Mouse (Mus musculus): ENCODE data around the gene Psd.

Psd gene

DNA sequence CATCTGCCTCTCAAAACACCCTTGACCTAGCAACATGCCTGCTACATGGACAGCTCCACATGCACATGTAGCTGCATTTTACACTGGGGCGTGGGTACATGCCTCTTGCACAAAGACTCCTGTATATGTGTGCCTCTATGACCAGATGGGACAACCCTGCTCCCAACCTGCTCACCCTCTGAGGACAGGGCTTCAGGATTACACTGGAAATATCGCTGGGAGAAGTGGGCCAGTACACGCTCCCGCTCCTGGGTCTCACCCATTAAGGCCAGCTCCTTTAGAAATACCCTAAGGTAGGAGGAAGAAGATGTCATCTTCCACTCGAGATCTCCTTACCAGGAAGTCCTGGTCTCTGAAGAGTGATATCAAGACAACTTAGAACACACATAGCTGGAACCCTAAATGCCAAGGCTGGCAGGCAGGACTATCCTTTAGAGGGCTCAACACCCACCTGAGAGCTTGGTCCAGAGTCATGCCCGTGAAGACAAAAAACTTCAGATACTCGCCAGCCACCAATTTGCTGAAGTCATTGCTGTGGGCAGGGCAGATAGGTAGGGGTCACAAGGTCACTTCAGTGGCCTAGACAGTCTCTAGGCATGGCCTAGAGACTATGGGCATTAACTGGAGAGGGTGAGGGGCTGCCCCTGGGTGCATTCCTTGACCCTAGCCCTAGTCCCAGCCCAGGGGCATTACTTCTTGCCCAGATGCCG is 6.7 kb downstream of the Psd start:
- no peak for DNase-seq (ENCODE audit: low spot score)

DNA sequence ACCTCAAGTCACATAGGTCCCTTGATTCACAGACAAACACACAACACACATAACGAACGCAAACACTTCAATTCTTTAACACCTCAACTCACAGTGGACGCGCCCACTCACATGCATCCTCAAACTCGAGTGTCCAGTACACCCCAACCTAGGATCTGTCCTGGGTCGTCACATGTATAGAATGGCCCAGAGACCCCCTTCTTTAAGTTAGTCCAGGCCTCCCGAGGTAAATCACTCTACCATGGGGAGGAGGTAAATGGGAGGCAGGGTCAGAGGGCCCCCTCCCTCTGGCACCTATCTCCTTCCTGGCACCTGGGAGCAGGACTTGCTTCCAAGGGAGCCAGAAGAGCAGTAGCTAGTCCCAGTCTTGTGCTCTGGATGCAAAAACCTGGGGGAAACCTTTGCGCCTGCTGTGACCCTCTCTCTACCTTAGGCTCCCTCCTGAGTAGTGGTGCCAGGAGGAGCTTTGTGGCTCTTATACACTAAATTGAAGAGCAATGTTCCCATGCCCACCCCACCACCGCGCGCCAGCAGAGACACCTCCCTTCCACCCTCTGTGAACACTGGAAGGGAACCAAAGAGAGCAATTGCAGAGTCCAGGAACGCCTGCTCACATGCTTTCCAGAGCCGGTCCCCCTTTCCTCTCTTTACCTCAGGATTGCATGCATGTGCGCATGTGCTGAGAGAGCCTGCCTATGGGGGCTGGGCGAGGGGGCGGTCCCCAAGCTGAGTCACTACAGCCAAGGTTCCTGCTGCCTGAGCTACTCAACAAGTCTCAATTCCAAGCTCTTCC is 8.2 kb downstream of the Psd start:
- no peak for DNase-seq (ENCODE audit: low spot score)

DNA sequence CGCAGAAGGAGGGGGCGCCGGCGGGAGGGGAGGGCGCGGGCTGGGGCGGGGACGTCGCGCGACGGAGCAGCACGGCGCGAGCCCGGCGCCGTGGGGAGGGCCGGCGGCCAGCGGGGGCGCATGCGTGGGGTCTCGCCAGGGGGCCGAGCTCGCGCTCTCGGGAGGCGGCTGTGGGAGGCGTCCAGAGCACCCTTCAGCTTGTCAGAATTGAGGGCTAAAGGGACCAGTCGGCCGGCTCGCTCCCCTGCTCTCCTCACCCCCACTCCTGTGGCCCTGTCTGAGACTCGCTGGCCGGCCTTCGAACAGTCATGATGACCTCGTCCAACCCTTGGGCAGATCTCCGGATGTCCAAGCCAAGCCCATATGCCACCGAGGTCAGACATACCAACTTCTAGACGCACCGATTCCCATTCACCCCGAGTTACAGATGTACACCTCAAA is 8.9 kb downstream of the Psd start:
- no peak for DNase-seq (ENCODE audit: low spot score)

DNA sequence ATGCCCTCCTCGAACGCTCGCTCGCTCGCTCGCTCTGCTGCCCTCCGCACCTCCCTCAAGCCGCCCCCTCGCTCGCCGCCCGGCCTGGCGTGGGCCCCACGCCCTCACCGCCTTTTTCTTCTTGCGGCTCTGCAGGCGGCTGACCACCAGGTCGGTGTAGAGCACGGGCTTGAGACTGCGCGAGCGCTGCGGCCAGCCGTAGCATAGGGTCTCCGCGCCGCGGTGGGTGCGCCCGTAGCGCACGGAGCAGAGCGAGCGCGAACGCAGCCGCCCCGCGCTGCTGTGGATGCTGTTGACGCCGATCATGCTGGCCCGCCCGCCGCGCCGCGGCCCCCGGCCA is 9.4 kb downstream of the Psd start:
- no peak for DNase-seq (ENCODE audit: low spot score)

DNA sequence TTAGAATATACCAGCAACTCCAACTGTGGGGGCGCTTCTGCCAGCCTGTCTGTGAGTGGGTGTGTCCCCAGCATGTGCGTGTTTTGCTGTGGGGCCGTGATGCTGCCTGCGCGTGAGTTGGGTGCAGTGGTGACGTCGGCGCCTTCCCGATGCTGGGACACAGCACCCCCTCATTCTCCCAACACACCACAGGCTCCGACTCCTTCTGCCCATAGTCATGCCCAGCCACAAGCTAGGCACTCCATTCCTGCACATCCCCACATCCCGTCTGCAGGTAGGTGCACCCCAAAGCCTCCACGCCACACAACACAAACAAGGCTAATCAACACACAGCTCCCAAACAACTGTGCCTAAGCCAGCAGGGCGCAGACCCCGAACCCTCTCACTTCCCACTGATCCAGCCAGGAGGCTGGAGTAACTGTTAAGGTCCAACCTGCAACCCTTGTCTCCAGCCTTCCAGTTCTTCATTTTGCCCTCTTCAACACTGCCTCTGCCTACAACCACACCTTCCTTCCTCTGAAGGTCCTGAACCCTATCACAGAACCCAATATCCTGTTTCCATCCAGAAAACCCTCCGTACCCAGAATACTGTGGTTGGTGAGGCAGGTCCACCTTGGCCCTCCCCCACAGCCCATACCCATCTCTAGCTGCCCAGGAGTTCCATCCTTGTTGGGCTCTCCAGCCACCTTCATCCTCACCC is 10.0 kb downstream of the Psd start:
- no peak for DNase-seq (ENCODE audit: low spot score)

DNA sequence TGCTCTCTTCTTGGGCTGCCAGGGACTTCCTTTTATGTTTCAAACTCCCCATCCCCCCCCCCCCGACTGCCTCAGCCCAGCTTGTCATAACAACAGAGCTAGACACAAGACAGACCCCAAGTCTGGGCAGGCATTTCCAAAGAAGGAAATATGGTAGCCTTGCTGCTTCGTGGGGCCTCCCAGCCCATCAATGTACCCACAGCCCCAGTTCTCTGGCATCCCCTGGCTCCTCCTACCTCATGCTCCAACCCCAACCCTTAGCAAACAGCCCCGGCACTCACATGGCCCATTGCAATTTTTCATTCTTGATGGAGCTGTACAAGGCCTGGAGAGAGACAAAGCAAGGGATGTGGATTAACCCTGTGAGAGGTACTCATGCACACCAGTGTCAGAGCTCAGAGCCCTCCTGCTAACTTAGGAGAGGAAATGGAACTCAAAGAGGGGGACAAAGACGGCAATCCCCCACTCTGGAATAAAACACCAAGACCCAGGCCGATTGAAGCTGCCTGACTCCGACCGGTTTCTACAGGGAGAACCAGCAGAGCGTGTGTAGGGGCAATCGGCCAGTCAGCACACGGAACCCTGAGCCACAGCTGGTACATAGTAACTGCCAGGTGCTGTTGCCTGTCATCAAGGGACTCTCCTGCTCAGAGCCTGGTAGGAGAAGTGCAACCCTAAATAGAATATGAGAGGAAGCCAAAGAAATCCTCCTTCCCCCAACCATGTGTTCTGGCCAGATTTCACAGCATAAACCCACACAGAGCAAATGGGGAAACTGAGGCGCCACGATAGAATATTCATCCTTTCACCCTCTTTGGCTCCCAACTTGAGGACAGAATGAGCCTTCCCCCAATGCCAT is 11.0 kb downstream of the Psd start:
- no peak for DNase-seq (ENCODE audit: low spot score)

DNA sequence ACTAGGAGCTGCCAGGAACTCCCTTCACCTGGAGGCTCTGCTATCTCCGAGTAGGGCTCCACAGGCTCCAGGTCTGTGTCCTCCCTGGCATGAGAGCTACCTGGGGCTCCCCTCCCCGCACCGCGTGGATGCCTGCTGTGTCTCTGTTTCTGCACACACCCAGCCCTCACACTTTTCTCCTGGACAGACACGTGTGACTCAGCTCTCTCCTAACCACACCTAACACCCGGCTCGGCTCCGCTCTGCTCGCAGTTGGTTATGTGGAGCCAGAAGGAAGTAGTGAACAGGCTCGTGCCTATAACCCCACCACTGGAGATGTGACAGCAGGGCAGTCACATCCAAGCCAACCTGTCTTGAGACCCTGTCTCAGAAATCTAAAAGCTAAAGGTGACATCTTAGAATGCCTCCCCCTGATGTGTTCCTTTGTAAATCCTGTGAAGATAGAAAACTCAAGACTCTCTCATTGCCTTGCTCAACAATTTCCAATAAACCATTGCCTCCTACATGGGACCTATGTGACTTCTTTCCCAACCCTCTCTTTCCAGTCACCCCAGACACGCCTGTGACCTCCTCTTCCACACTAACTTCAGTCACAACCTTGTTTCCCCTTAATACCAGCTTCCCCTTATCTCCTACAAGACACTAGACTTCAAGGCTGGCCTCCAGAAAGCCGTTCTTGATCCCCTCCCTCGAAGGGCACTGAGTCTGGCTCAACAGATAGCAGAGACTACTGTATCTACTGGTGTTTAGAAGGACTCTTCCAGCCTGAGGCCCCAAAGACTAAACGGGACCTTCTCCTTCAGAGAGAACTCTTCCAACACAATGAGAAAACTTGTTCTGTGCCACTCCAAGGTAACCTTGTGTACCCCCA is 11.8 kb downstream of the Psd start:
- DNase-seq (ENCODE audit: low spot score) = no peak

DNA sequence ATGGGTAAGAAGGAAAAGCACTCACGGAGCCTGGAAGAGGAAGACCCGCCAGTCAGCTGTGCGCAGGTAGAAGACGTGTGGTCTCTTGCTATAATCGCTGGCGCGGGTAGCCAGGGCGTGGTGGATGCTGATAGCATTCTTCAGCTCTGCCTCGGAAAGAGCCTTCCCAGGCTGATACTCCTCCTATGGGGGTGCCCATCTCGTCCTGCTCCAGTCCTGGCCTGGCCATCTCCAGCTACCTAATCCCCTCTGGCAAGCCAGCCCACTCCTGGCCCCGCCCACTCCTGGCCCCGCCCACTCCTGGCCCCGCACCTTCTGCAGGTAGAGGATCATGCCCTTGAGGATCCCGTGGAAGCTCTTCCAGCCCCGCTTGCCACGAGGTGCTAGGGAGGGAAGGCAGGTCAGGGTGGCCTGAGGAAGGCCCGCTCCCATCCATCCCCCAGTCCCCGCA is 12.8 kb downstream of the Psd start:
- no peak for DNase-seq (ENCODE audit: low spot score)

DNA sequence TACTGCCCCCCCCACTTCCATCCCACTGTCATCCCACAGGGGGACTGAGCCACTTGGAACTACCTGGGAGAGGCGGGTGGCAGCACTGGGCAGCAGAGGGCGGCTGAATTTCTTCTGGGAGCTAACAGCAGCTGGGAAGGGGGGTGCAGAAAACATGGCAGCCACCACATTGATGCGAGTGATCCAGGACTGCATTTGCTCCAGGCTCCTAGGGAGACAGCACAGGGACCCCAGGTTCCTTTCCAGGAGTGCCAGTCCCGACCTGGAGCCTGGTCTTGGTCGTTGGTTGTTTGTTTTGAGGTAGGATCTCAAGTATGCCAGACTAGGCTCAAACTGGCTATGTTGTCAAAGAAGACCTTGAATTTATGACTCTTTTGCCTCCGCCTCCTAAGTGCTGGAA is 13.4 kb downstream of the Psd start:
- DNase-seq (ENCODE audit: low spot score) = no peak

DNA sequence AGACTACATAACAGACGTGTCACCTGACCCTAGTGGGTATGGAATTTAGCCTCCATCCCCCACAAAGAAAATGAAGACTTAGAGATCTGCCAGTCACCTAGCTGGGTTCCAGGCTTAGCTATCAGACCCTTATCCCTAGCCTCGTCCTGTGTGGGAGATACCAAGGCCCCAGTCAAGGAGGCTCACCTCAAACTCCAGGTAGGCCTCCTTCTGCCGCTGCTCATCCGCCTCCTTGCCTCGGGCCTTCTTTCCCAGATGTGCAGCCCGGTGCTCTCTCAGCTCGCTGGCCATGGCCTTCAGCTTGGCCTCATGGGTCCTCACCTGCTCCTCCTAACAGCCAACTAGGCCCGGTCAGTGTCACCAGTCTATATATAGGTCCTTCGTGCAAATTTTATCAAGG is 13.8 kb downstream of the Psd start:
- DNase-seq (ENCODE audit: low spot score) = no peak

DNA sequence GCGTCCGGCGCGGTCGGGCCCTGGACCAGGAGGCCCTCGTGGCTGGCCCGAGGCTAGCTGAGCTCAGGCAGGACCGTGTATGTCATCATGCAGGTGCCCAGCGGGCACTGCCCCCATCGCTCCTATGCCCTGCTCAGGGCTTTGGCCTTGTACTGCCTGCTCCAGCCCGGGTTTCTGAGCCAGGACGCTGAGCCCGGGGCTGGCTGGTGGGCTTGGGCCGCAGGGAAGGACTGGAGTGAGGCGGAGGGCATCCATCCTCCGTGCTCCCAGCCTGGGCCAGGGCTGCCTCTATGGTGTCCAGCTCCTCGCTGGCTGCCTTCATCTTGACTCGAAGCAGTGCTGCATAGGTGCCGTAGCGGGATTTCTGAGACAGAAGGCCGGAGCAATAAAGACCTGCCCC is 14.4 kb downstream of the Psd start:
- no peak for DNase-seq (ENCODE audit: low spot score)

DNA sequence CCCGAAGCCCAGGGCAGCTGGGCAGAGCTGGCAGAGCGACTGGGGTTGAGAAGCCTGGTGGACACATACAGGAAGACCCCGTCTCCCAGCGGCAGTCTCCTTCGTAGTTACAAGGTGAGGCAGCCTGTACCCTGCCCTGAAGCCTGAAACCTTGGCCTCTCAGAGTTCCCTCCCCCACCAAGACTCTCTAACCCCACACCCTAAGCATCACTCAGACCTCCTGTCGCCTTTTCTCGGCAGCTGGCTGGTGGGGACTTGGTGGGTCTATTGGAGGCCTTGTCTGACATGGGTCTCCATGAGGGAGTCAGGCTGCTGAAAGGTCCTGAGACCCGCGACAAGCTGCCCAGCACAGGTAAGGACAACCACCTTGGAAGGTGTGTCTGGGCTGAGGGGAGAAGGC is 15.6 kb downstream of the Psd start:
- no peak for DNase-seq (ENCODE audit: low spot score)

DNA sequence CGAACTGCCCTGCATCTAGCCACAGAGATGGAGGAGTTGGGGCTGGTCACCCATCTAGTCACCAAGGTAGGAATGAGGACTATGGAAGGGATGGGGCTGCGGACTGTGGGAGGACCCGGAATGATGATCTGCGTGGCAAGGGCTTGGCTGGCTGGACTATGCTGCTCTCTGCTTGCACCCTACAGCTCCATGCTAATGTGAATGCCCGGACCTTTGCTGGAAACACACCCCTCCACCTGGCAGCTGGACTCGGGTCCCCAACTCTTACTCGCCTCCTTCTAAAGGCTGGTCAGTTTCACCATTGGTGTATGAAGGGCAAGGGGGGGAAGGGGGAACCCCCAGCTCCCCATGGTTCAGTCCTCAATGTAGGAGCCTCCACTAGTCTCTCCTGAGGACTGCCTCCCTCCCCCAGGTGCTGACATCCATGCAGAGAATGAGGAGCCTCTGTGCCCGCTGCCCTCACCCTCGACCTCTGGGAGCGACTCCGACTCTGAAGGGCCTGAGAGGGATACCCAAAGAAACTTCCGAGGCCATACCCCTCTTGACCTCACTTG is 16.6 kb downstream of the Psd start:
- DNase-seq (ENCODE audit: low spot score) = no peak

DNA sequence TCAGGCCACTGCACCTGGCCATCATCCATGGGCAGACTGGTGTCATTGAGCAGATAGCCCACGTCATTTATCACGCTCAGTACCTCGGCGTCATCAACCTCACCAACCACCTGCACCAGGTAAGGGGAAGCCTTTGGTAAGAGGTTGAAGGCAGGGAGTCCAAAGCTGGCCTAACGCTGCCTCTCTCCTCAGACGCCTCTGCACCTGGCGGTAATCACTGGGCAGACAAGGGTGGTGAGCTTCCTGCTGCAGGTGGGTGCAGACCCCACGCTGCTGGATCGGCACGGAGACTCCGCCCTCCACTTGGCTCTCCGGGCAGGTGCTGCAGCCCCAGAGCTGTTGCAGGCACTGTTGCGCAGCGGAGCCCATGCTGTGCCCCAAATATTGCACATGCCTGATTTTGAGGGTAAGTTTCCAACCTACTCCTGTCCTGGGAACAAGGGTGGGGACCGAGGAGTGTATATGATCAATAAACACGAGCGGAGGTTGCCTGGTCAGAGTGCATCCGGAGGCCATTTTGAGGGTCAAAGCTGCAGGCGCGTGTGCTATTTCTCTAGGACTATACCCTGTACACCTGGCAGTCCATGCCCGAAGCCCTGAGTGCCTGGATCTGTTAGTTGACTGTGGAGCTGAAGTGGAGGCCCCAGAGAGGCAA is 17.2 kb downstream of the Psd start:
- DNase-seq (ENCODE audit: low spot score) = no peak

DNA sequence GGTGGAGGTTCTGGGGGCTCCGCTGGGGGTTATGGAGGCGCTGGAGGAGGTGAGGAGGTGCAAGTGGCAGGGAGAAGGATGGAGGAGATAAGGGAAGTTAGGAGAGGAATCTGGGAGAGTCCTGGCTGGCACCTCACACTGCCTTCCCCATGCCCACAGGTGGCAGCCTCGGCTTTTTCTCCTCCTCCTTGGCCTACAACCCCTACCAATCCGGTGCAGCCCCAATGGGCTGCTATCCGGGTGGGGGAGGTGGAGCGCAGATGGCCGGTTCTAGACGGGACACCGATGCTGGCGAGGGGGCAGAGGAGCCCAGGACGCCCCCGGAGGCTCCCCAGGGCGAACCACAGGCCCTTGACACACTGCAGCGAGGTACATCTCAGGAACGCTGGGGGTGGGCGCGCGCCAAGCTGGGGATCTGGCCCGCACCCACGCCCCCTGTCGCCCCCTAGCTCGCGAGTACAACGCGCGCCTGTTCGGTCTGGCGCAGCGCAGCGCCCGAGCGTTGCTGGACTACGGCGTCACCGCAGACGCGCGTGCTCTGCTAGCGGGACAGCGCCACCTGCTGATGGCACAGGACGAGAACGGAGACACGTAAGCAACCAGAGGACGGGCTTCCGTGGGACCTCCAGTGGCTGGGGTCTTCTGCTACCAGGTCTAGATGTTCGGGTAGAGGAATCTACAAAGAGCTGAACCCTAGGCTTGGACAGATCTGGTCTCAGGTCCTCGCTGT is 18.1 kb downstream of the Psd start:
- peak; percentile 73 for DNase-seq (ENCODE audit: low spot score)

DNA sequence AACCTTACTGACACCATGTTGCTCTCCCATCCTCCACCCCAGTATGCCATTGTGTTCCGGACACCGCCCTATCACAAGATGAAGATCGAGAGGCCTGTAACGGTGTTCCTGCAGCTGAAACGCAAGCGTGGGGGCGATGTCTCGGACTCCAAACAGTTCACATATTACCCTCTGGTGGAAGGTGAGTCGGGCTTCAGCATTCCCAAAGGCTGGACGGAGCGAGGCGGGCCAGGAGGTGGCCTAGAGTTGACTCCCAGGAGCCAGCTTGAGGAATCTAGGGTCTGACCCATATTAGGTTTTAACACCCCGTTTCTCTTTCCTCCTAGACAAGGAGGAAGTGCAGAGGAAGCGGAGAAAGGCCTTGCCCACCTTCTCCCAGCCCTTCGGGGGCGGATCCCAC is 18.7 kb downstream of the Psd start:
- DNase-seq (ENCODE audit: low spot score) = no peak

DNA sequence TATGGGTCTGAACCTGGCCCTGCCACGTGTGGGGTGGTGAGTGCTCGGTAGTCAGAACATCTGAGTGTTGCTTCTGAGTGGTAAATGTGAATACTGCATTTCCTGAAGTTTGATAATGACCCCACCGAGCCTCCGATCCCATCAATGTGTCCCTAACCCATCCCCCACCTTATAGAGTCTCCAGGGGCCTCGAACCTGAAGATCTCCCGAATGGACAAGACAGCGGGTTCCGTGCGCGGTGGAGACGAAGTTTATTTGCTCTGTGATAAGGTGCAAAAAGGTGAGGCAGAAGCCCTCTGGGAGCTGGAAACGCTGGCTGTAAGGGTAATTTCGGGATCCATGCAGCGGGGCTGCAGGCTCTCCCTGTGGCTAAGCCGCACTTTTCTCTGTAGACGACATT is 19.2 kb downstream of the Psd start:
- no peak for DNase-seq (ENCODE audit: low spot score)

DNA sequence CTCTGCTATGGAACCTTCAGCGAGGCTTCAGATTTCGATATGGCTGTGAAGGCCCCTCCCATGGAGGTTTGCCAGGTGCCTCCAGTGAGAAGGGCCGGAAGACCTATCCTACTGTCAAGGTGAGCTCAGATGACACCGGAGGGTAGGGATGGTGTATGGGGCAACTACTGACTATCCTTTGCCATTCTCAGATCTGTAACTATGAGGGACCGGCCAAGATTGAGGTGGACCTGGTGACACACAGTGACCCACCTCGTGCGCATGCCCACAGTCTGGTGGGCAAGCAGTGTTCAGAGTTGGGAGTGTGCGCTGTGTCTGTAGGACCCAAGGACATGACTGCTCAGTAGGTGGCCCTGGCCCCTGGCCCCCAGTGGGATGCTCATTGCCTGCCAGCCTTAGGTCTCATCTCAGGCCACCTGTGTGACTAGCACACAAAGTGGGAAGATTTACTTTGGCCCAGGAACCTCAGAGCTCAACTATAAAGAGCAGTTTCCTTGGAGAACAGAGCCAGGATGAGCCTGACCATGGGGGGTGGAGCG is 20.1 kb downstream of the Psd start:
- no peak for DNase-seq (ENCODE audit: low spot score)

DNA sequence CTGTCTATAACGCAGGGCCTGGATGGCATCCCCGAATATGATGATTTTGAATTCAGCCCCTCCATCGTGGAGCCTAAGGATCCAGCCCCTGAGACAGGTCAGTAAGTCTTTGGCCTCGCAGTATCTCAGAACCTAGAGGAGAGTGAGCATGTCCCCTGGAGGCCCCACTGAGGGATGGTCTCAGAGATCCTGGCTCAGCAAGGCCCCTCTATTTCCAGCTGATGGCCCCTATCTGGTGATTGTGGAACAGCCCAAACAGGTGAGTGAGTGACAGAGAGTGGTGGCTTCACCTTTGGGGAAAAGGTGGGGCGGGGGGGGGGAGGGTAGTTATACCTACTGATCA is 20.7 kb downstream of the Psd start:
- DNase-seq (ENCODE audit: low spot score) = no peak
